Mouse (Mus musculus) forebrain, embryonic 11.5 days (tissue): ENCODE data around the gene Ankrd55. TPM values are rescaled to one million over a fixed set of nuclear protein-coding genes. Genes with fewer than 3 reads are reported as not detected.

ENCODE experiments used
- ATAC-seq: fragments of 200-750 bp; cut with Nextera tagmentation; replicated peaks from 2 replicates; pipeline ENCODE4 v1.8.0; 2017; ENCODE audit warnings: moderate TSS enrichment; ENCODE audit not compliant: low FRiP score
- DNase-seq: peaks from one replicate; pipeline ENCODE4 v3.0.0-alpha.2; 2017; ENCODE audit warnings: low spot score
- H3K27ac ChIP-seq: fragments of 300-500 bp; sonication (generic); 2 replicates; pipeline ENCODE4 v1.5.1; 2014; ENCODE audit warnings: low read depth, low read length
- H3K27me3 ChIP-seq: fragments of 300-500 bp; sonication (generic); 2 replicates; pipeline ENCODE4 v1.6.1; 2014; ENCODE audit warnings: mild to moderate bottlenecking, low read length, mixed read lengths; ENCODE audit not compliant: control insufficient read depth, insufficient read depth
- H3K36me3 ChIP-seq: fragments of 300-500 bp; sonication (generic); 2 replicates; pipeline ENCODE4 v1.6.1; 2014; ENCODE audit warnings: mild to moderate bottlenecking, low read length, moderate library complexity, mixed read lengths; ENCODE audit not compliant: control insufficient read depth, insufficient read depth
- H3K4me1 ChIP-seq: fragments of 300-500 bp; sonication (generic); replicated peaks from 2 replicates; pipeline ENCODE4 v1.6.1; 2014; ENCODE audit warnings: low read length, mixed read lengths; ENCODE audit not compliant: control insufficient read depth, insufficient read depth
- H3K4me2 ChIP-seq: fragments of 300-500 bp; sonication (generic); 2 replicates; pipeline ENCODE4 v1.6.1; 2014; ENCODE audit warnings: low read depth, mild to moderate bottlenecking, low read length, moderate library complexity, mixed read lengths; ENCODE audit not compliant: severe bottlenecking
- H3K4me3 ChIP-seq: fragments of 300-500 bp; sonication (generic); 2 replicates; pipeline ENCODE4 v1.5.1; 2014; ENCODE audit warnings: low read depth, low read length
- H3K9ac ChIP-seq: fragments of 300-500 bp; sonication (generic); 2 replicates; pipeline ENCODE4 v1.6.1; 2014; ENCODE audit warnings: low read length
- H3K9me3 ChIP-seq: fragments of 300-500 bp; sonication (generic); 2 replicates; pipeline ENCODE4 v1.6.1; 2016; ENCODE audit warnings: low read length, mixed read lengths; ENCODE audit not compliant: control insufficient read depth
- WGBS: fragments of 180-500 bp; shearing (Covaris S2); extraction: QIAGEN DNeasy Blood & Tissue Kit; methylation state at CpG from one replicate; pipeline ENCODE4 v1.1.7; 2014; 5-methylcytosine and 5-hydroxymethylcytosine counted together
- polyA plus RNA-seq: library from polyadenylated mRNA; unstranded; fragments of >200 nt; fragmentation: Nextera tagmentation; extraction: Ambion mirVana; gene quantifications from 2 replicates; pipeline ENCODE4 v1.2.1, GENCODE M21; 2014

Gene Ankrd55
- polyA plus RNA-seq, 1 experiment from 2014 or later = 1.3 TPM

DNA sequence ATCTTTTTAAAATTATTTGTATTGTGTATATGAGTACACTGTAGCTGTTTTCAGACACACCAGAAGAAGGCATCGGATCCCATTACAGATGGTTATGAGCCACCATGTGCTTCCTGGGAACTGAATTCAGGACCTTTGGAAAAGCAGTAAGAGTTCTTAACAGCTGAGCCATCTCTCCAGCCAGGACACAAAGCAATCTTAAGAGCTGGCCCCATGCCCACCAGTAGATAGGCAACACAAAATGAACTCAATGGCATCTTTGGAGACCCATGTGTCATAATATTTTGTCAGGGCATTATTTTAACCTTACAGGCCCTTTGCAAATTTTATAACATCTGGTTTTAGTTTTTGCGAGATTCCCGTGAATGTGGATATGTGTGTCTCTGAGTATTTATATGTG, 116.5 kb downstream of the Ankrd55 start:
- H3K9me3 ChIP-seq = no peaks in the 10 kb centered on the region
- H3K36me3 ChIP-seq = no peaks in the 10 kb centered on the region
- no peak overlapping the region for H3K4me2 ChIP-seq
- H3K27ac ChIP-seq = no peak overlapping the region
- H3K4me3 ChIP-seq = no peak overlapping the region
- H3K4me1 ChIP-seq = no peaks in the 10 kb centered on the region
- DNase-seq = no peak
- H3K27me3 ChIP-seq = no peaks in the 10 kb centered on the region
- no peak for ATAC-seq
- no peak overlapping the region for H3K9ac ChIP-seq
- 82% methylated on average over 3 of the region's 3 CpGs for WGBS

DNA sequence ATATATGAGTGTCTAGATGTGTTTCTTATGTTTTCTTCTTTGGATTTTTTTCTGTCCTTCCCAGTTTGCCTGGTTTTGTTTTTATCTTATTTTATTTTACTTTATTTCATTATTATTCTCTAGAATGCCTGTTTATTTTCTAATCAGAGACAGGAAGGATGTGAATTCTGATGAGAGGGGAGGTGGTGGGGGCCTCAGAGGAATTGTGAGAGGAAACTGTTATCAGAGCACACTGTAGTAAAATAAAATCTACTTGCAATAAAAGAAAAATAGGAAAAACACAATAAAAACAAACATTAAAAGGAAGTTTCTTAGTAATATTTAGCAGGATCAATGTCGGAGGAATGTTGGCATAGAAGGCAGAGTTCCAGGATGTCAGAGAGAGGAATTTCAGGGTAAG, 116.9 kb downstream of the Ankrd55 start:
- Histone ChIP-seq H3K9me3 (no peaks in the 10 kb centered on the region), H3K36me3 (no peaks in the 10 kb centered on the region), H3K4me2 (no peak overlapping the region), H3K27ac (no peak overlapping the region), H3K4me3 (no peak overlapping the region), H3K9ac (no peak overlapping the region), H3K27me3 (no peaks in the 10 kb centered on the region), H3K4me1 (no peaks in the 10 kb centered on the region)
- no peak for DNase-seq
- ATAC-seq = no peak
- 80% methylated on average over 1 of the region's 1 CpGs for WGBS

DNA sequence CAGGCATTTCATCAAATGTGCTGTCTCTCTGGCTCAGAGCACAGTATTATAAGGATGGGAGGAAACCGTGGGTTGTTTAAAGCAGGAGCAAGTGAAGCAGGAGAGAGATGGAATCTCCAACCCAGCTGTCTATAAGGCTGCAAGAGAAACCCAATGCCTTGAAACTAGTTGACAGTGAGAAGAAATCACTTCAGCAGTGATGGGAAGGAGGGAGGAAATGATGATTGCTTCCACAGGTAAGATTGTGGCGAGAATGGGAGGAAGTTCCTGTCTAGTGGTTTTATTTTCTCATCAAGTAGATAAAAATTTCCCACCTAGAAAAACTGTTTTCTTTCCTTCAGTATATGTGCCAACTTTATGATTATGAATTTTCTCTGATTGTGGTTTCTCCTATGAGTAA, 118.4 kb downstream of the Ankrd55 start:
- Histone ChIP-seq H3K9me3 (no peaks in the 10 kb centered on the region), H3K9ac (no peak overlapping the region), H3K4me2 (no peak overlapping the region), H3K27me3 (no peaks in the 10 kb centered on the region), H3K36me3 (no peaks in the 10 kb centered on the region), H3K27ac (no peak overlapping the region), H3K4me1 (no peaks in the 10 kb centered on the region), H3K4me3 (no peak overlapping the region)
- WGBS = 88% methylated on average over 2 of the region's 2 CpGs
- ATAC-seq (no peak), DNase-seq (no peak)

DNA sequence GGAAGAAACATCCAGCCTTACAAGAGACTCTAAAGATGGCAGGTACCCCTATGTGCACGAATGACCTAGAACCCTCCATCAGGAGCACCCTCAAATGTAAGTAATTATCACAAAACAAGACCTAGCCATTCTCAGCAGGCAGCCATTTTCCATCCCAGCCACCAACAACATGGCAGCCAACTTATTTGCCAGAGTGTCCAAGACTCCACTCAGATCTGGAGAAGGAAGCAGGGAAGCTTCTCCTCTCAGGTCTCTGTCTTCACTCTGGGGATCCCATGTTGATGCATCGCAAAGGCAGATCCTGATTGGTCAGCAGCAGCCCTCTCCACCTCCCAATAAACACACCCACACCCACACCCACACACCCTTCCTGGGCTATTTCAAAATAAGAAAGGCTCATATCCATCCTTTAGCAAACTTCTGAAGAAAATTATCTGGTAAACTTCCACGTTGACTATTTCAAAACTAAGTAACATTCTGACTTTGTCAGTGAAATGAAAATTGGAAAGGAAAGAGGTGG, 119.0 kb downstream of the Ankrd55 start:
- WGBS = 90% methylated on average over 3 of the region's 3 CpGs
- ATAC-seq = no peak

DNA sequence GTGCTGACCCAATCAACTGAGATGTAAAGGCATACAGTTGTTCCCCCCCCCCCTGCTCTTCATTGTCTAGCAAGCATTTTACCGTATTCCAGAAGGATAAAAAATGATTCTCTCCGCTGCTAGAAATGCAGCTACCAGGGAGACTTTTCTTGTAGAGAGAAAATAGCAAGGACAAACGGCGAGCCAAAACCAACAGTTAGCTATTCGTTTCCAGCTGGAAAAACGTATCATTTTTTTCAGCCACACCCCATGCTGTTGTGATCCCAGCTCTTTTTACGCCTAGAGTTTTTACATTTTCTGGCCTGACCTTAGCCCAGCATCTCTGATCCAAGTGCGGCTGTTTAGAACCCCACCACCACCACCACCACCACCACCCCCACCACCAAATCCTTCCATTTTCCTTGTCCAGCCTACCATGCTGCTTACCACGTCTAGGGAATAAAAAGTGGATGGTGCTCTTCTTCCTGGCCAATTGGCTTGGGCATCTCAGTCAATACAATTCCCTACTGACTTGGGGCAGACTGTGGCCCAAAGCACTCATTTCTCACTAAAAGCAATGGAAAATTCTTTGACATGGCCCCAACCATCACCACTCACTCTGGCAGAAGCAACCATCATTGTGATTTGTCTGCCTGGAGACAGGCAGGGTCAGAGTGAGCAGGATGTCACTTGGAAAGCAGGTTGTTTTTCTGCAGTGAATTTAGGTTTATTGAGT, 119.7 kb downstream of the Ankrd55 start:
- 87% methylated on average over 9 of the region's 9 CpGs for WGBS
- H3K27me3 ChIP-seq = no peaks in the 10 kb centered on the region
- H3K4me1 ChIP-seq = no peaks in the 10 kb centered on the region
- no peak overlapping the region for H3K27ac ChIP-seq
- no peak for ATAC-seq
- no peak overlapping the region for H3K4me3 ChIP-seq
- H3K36me3 ChIP-seq = no peaks in the 10 kb centered on the region
- no peak for DNase-seq
- H3K4me2 ChIP-seq = no peak overlapping the region
- H3K9ac ChIP-seq = no peak overlapping the region
- no peaks in the 10 kb centered on the region for H3K9me3 ChIP-seq

More for the DNA sequence above, 119.0 kb downstream of the Ankrd55 start:
- H3K36me3 ChIP-seq = no peaks in the 10 kb centered on the region
- no peak for DNase-seq
- no peaks in the 10 kb centered on the region for H3K27me3 ChIP-seq
- H3K4me2 ChIP-seq = no peak overlapping the region
- H3K9me3 ChIP-seq = no peaks in the 10 kb centered on the region
- no peaks in the 10 kb centered on the region for H3K4me1 ChIP-seq
- H3K27ac ChIP-seq = no peak overlapping the region
- no peak overlapping the region for H3K9ac ChIP-seq
- no peak overlapping the region for H3K4me3 ChIP-seq

DNA sequence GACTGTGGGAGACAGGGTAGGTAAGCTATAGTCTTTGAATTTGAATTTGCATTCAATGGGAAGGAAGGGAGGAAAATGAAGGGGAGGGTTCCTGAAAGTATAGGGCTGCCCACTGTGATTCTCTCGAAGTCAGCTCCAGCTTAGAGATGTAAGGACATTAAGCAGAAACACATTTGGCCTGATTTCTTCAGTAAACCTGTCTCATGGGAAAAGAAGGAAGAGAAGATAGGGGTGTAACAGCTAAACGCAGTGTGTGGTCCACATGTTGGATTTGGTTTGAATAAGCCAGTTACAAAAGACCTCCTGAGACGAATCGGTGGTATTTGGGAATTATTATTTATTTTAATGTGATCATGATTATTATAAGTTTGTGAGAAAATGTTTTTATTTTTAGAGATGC, 120.5 kb downstream of the Ankrd55 start:
- 87% methylated on average over 4 of the region's 4 CpGs for WGBS
- DNase-seq = no peak
- Histone ChIP-seq H3K27me3 (no peaks in the 10 kb centered on the region), H3K4me1 (no peaks in the 10 kb centered on the region), H3K9me3 (no peaks in the 10 kb centered on the region), H3K27ac (no peak overlapping the region), H3K4me2 (no peak overlapping the region), H3K4me3 (no peak overlapping the region), H3K36me3 (no peaks in the 10 kb centered on the region), H3K9ac (no peak overlapping the region)
- ATAC-seq = no peak

DNA sequence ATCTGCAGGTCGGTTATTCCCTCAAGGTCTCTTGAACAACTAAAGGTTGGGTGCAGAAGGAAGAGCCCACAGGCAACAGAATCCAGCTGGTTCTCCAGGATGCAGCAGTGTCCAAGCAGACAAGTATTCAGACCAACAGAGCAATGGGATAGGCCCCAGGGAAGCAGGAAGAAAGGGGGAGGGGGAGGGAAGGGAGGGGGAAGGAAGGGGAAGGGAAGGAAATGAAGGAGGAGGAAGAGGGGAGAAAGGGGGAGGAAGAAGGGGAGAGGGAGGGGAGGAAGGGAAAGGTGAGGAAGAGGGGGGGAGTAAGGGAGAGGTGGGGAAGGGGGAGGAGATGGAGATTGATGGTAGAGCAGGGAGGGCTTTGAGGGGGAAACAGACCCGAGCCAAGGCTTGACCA, 121.1 kb downstream of the Ankrd55 start:
- DNase-seq (no peak), ATAC-seq (no peak)
- Histone ChIP-seq H3K36me3 (no peaks in the 10 kb centered on the region), H3K27me3 (no peaks in the 10 kb centered on the region), H3K27ac (no peak overlapping the region), H3K4me1 (no peaks in the 10 kb centered on the region), H3K9ac (no peak overlapping the region), H3K4me2 (no peak overlapping the region), H3K4me3 (no peak overlapping the region), H3K9me3 (no peaks in the 10 kb centered on the region)
- WGBS = 77% methylated on average over 2 of the region's 2 CpGs

DNA sequence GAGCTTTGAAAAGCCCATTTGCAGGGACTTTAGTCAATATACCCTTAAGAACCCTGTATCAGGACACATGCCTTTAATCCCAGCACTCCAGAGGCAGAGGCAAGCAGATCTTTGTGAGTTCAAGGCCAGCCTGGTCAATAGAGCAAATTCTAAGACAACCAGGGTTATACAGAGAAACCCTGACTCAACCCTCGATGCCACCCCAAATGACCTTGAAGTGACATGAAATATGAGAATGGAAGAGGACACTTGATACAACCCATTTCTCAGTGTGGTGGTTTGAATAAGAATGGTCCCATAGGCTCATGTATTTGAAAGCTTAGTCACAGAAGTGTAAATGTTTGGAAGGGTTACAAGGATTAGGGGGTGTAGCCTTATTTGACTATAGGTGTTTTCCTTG, 121.6 kb downstream of the Ankrd55 start:
- WGBS = 87% methylated on average over 1 of the region's 1 CpGs
- no peak for ATAC-seq
- H3K4me2 ChIP-seq = no peak overlapping the region
- H3K4me1 ChIP-seq = no peaks in the 10 kb centered on the region
- no peak overlapping the region for H3K4me3 ChIP-seq
- no peak overlapping the region for H3K9ac ChIP-seq
- H3K27ac ChIP-seq = no peak overlapping the region
- H3K9me3 ChIP-seq = no peaks in the 10 kb centered on the region
- no peaks in the 10 kb centered on the region for H3K36me3 ChIP-seq
- H3K27me3 ChIP-seq = no peaks in the 10 kb centered on the region
- DNase-seq = no peak

DNA sequence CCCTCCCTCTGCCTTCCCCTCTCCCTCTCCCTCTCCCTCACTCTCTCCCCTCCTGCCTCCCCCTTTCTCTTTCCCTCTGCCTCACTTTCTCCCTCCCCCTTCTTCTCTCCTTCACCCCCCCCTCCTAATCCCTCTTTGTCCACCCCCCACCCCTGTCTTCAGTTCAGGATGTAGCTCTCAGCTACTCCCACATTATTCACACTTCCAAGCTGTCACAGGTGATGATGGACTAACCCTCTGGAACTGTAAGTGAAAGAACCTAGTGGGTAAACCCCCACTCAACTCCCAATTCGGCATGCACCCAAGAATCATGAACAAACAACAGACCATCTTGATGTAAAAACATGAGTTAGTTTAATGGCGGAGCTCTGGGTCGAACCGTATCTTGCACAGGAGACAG, 122.2 kb downstream of the Ankrd55 start:
- Histone ChIP-seq H3K27me3 (no peaks in the 10 kb centered on the region), H3K36me3 (no peaks in the 10 kb centered on the region), H3K9me3 (no peaks in the 10 kb centered on the region), H3K27ac (no peak overlapping the region), H3K9ac (no peak overlapping the region), H3K4me3 (no peak overlapping the region), H3K4me2 (no peak overlapping the region), H3K4me1 (no peaks in the 10 kb centered on the region)
- WGBS = 94% methylated on average over 4 of the region's 4 CpGs
- no peak for ATAC-seq
- DNase-seq = no peak
